Mouse (Mus musculus): Measurements from ENCODE around the gene Tspan14. TPM values are rescaled to one million over a fixed set of nuclear protein-coding genes. Genes with fewer than 3 reads are reported as not detected.

Gene Tspan14
- 118 TPM for polyA plus RNA-seq (2017; shearing (Covaris generic))

GRCm38 (mm10) chr14:40966392-40966861, at the start of gene Tspan14:
Tspan14 (minus strand) TSS chr14:40966807.

GRCm38 (mm10) chr14:41013630-41014613, 47.3 kb upstream of the Tspan14 start, which contains the start of gene Fam213a:
Fam213a (minus strand) TSS chr14:41013788.

DNA sequence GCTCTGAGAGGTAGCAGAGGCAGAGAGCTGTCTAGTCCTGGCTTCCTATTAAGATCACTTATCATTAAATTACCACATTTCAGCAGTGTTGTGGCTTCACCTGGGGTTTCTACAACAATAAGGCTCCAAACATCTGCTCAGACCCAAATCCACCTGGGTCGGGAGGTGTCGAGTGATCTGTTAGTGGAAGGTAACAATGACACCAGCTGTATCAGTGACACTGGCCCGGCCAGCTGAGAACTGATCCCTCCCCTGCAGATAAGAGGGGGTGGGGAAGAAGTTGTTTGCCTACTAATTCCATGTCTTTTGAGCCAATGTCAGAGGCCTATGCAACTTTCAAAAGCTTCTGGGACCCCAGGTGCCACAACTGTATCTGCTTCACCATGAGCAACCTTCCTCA, 73.4 kb downstream of the Tspan14 start, which contains the start of gene Sh2d4b:
TSS of gene Sh2d4b (minus strand) at position 71 of the 400 bp plus-strand sequence.

Other genes starting within 250 kb of the Tspan14 start
- 0.76 TPM for gene Sh2d4b, start 73.5 kb downstream of the Tspan14 start, polyA plus RNA-seq (2017; shearing (Covaris generic))
- gene Fam213a, start 47.0 kb upstream of the Tspan14 start, polyA plus RNA-seq (2017; shearing (Covaris generic)) = 11.4 TPM
- not detected for gene Dydc2, start 102.4 kb upstream of the Tspan14 start, polyA plus RNA-seq (2017; shearing (Covaris generic))
- not detected for gene Dydc1, start 106.1 kb upstream of the Tspan14 start, polyA plus RNA-seq (2017; shearing (Covaris generic))
- not detected for gene Mat1a, start 138.2 kb upstream of the Tspan14 start, polyA plus RNA-seq (2017; shearing (Covaris generic))
- gene Sftpa1, start 165.0 kb upstream of the Tspan14 start, polyA plus RNA-seq (2017; shearing (Covaris generic)) = not detected
- not detected for gene Mbl1, start 184.7 kb upstream of the Tspan14 start, polyA plus RNA-seq (2017; shearing (Covaris generic))
- not detected for gene Sftpd, start 218.3 kb upstream of the Tspan14 start, polyA plus RNA-seq (2017; shearing (Covaris generic))